Mouse (Mus musculus): Measurements from ENCODE around the gene Anapc11. TPM values are rescaled to one million over a fixed set of nuclear protein-coding genes. Genes with fewer than 3 reads are reported as not detected.

The Anapc11 gene
- total RNA-seq, 2 experiments from 2014 or later, result 21.9 to 110 TPM

DNA sequence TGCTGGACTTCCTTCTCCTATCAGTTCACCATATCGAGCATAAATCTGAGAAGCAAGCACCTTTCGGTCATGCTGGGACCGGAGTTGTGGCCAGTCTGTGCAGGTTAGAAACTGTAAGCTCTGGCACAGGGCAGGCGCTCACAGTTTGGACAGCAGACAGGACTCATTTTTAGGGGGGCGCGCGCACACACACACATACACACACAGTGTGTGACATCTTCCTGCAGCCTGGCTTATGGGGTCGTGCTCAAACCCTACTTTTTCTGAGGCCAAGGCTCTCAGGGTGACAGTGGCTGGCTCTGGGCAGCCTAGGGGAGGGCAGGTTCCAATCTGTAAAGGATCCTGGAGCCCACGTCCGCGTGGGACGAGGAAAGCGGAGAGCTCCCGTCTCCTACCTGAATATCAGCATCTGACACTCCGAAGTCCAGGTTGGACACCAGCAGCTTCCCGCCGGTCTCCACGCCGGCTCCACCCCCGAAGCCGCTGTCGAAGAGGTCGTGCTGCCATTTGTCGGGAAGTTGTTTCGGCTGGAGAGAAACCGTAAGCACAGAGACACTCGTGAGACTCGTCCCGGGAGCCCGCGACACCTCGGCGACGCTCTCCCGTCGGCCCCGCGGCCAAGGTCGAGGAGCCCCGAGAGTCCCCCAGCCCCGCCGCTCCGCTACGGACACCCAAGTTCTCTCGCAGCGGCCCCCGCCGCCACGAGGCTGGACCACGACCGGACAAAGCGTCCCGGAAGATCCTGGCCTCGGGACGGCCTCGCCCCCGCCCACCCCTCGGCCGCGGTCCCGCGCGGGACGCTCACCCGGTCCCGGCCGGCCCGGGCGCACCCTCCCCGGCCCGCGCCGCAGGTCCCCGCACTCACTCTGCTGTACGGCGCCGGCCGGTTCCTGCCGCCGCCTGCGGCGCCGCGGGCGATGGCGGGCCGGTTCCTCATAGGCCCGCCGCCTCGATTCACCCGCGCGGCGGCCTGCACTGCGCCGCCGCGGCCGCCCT lies 683 bp upstream of the Anapc11 start:
- 0 out of 2 replicates have a peak, but pooled peaks have one; percentile 7 for ATAC-seq (replicated peaks; ENCODE audit: low FRiP score, low TSS enrichment, poor library complexity, severe bottlenecking)

DNA sequence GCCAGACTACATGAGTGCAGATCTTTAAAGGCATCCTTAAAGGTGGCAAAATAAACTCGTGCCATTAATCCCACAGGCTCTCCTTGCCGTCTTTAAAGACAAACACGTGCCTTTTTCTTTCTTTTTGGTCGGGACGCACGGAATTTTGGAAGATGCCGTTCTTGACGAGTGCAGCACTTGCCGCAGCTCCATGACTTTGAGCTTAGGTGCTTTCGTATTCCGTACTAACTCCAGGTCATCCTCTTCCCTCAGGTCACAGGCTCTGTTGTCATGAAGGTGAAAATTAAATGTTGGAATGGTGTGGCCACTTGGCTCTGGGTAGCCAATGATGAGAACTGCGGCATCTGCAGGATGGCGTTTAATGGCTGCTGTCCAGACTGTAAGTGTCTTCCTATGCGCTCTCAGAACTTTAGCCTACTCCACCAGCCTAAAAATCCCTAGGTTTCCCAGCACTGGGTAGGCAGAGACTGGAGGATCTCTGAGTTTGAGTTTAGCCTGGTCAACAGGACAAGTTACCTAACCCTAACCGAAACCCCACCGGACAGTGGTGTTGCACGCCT lies 849 bp downstream of the Anapc11 start:
- ATAC-seq (replicated peaks; ENCODE audit: low FRiP score, low TSS enrichment, poor library complexity, severe bottlenecking), result no peak

DNA sequence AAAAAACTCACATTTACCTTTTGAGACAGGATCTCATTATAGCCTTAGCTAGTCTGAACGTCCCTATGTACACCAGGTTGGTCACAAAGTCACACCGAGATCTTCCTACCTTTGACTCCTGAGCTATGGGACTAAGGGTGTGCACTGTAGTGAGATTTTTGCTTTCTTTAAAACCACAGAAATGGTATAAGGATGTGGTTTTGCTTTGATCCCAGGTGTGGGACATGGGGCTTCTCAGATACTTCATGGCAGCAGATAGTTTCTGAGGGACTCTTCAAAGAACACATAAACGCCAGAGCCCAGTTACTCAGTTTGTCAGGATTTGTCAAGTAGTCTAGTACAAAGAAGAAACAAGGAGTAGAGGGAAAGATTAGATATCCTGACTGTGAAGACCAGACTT lies 2.5 kb downstream of the Anapc11 start:
- no peak for ATAC-seq (replicated peaks; ENCODE audit: low FRiP score, low TSS enrichment, poor library complexity, severe bottlenecking)

DNA sequence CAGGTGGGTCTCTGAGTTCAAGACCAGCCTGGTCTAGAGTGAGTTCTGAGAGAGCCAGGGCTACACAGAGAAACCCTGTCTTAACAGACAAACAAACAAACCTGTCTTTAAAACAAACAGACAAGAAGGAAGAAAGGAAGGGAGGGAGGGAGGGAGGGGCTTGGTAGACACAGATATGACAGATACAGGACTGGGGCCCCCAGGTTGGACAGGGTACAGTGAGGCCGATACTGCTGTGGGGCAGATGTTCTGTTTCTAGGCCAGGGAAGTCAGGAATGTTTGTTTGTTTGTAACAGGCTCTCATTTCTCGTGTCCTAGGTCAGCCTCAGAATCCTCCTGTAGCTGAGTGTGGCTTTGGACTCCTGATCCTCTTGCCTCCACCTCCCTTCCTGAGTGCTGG lies 5.3 kb downstream of the Anapc11 start:
- no peak for ATAC-seq (replicated peaks; ENCODE audit: low FRiP score, low TSS enrichment, poor library complexity, severe bottlenecking)

DNA sequence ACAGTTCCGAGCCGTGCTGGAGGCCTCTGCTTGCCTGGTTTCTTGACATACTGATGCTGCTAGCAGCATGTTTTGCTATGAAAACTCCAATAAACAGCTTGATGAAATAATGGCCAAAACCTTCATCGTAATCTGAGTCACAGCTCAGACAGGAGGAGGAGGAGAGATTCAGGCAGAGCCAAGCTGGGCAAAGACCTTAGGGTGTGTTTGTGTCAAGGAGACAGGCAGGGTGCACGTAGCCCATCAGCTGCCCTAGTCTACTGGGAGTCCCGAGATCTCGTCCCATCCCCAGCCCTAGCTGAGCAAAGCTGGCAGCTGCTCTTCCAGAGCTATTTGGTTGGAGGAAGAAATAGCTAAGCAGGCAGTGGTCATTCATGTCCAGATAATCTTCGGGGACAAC lies 7.4 kb downstream of the Anapc11 start:
- ATAC-seq (replicated peaks; ENCODE audit: low FRiP score, low TSS enrichment, poor library complexity, severe bottlenecking), result no peak

DNA sequence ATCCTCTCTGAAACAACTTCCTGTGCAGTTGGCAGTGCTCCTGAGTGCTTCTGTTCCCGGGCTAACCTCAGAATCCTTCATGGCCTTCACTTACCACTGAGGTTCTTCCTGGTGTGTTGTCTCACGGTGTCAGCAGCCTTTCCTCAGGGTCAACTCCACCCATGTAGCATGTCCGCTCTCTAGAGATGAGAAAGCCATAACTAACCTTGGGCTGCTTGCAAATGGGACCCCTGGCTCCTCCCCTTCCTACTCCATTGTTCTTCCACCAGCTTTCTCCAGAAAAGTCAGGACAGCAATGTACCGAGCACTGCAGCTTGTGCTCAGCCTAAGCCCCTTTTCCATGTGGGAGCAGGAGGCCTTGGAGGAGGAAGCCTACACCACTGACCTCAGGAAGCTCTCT lies 8.5 kb downstream of the Anapc11 start:
- ATAC-seq (replicated peaks; ENCODE audit: low FRiP score, low TSS enrichment, poor library complexity, severe bottlenecking), result no peak

DNA sequence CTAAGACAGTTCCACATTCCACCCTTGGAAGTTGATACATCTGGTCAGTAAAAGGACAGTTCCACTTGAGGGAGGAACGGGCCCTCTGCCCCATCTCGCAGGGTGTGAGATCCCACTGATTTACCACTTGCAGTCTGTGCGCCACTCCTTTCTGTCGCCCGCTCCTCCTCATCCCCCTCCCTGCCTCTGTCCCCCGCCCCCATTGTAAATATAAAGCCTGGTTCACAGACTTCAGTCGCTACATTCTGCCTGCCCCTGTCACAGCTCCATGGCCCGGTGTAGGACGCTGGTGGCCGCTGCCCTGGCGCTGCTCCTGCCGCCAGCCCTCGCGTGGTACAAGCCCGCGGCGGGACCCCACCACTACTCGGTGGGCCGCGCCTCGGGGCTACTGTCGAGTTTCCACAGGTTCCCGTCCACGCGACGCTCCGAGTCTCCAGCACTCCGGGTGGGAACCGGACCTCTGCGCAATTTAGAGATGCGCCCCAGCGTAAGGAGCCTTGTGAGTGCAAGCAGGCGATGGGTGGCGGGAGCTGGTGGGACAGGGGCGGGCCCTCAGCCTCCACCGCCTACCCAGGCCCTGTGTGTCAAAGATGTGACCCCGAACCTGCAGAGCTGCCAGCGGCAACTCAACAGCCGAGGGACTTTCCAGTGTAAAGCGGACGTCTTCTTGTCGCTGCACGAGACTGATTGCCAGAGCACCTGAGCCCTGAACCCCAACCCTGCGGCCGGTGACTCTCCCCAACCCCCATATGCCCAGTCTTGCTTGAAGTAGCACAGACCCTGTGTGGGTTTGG lies 10.2 kb downstream of the Anapc11 start, which contains the start of gene Npb:
Npb (plus strand) TSS at position 237 of the 794 bp plus-strand sequence.
- ATAC-seq (replicated peaks; ENCODE audit: low FRiP score, low TSS enrichment, poor library complexity, severe bottlenecking), result no peak; the same call in 1 of the 2 replicates

DNA sequence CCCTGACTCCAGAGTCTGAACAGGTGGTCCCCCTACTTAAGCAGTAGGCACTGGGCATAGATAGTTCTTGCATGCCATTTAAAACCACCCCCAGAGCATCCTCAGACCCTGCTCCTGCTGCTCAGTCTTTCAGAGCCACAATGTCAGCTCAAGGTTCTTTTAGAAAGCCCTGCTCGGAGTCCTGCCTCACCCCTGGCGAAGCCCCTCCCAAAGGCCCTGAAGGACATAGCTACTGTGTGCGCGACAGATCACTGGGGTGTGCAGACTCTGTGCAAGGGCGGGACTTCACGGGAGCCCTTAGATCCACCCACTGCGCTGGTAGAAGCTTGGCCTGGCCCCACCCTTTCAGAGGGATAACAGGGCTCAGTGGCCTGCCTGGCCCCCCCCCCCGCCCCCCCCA lies 11.0 kb downstream of the Anapc11 start:
- peak; percentile 38 for ATAC-seq (replicated peaks; ENCODE audit: low FRiP score, low TSS enrichment, poor library complexity, severe bottlenecking)

DNA sequence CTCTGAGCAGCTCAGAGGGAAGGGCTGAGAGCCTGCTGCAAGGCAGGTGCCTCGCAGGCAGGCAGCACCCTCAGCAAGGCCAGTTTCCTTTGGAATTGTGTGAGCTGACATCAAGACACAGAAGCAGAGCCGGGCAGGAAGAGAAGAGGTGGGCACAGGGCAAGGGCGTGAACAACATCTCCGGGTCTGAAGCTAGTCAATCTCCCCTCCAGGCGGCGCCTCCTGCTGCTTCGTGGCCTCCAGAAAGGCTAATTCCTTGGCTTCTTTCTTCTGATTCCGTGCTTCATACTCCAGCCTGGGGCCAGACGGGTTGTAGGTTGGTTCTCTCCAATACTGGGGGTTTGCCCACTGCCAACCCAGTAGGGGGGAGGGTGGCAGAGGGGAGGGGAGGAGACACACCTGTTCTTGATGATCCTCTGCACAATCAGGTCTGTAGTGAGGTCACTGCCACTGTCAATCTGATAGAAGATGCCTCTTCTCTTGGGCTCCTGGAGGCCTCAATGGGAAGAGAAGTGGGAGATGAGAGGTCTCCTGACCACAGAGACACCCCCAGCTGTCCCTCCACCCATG lies 12.3 kb downstream of the Anapc11 start:
- no peak for ATAC-seq (replicated peaks; ENCODE audit: low FRiP score, low TSS enrichment, poor library complexity, severe bottlenecking)

DNA sequence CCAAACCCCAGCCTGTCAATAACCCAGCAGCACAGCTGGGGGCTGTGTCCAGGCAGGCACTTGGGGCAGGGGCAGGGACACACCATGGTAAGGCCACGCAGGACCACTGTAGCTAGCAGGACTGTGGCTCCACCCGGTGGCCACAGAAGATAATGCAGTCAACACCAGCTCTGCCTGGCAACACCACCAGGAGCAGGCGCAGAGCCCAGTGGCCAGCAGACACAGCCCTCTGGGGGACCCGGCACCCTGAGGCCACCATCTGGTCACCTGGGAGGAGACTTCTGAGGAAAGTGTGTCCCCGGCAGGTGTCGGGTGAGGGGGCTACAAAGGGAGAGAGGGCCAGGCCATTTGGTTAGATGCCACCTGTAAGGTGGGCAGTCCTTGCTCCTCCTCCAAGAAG lies 14.5 kb downstream of the Anapc11 start:
- ATAC-seq (replicated peaks; ENCODE audit: low FRiP score, low TSS enrichment, poor library complexity, severe bottlenecking), result peak; percentile 65

DNA sequence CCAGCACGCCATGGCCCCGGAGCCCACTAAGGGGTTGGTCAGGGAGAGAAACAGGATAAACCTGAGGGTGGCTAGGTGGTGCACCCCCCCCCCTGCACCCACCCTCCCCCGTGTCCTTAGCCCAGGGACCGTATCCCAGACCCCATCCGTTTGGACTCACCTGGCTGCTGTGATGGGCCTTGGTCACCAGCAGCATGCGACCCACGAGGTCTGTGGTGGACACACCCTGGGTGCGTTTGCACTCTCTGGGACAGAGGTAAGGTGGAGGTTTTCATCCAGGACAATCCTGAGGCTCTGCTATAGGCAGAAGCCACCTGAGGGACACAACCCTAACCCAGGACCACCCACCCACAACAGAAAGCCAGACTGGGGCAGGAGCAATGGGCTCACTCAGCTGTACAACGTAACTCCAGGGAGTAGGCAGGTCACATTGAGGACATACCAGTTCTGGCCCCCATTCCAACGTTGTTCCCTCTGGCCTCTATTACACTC lies 15.3 kb downstream of the Anapc11 start:
- no peak for ATAC-seq (replicated peaks; ENCODE audit: low FRiP score, low TSS enrichment, poor library complexity, severe bottlenecking)

DNA sequence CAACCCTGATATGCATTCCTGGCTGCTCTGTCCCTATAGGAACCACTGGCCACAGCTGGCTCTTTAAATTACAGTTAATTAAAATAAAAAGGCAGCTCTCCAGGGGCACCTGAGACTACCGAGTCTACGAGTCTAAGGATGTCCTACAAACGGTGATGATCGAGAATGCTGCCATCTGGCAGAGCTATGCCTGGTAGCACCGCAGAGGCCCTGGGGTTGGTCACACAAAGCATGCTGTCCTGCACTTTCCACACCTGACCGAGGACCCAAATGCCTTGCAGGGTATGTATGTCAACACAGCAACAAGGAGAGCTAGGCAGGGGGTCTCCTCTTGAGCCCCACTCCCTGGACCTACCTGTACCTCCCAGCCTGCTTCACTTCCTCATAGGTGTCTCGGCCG lies 15.8 kb downstream of the Anapc11 start:
- ATAC-seq (replicated peaks; ENCODE audit: low FRiP score, low TSS enrichment, poor library complexity, severe bottlenecking), result no peak

DNA sequence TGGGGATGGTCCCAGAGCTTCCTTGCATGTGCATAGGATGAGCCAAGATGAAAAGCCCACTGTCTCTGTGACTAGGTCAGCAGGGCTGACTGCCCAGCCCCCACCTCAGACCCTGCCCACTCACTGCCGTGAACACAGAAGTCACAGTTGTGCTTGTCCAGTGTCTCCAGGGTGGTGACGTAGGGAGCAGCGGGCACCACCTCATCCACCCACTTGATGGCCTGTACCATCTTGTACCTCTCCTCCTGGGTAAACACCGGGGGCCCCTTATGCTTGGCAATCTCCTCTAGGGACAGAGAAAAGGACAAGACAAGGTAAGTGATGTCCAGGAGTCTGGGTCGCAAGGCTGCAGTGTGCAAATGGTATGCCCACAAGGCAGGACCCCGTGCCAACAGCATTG lies 16.9 kb downstream of the Anapc11 start:
- ATAC-seq (replicated peaks; ENCODE audit: low FRiP score, low TSS enrichment, poor library complexity, severe bottlenecking), result no peak

DNA sequence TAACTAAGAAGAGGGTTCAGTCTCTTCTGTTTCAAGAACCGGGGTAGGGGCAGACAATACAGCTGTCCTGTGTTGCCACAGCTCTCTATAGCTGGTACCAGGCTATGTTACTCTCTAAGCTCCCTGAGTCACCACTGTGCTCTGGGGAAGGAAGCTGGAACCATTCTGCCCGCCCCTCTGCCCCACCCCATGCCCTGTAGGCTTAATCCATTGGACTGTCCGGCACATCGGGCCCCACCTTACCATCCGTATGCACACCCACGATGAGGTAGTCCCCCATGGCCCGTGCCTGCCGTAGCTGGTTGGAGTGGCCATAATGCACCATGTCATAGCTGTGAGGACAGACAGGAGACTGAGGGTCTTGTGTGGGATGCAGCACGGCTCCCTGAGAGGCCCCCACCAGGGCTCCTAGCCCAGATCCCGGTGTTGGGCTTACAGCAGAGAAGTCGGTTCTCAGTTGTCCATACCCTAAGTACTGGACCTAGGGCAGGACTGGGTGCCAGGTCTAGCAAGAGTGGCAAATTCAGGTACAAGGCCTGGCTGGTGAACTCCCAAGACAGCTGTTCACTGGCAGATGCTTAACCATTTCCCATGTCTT lies 17.5 kb downstream of the Anapc11 start:
- ATAC-seq (replicated peaks; ENCODE audit: low FRiP score, low TSS enrichment, poor library complexity, severe bottlenecking), result no peak

DNA sequence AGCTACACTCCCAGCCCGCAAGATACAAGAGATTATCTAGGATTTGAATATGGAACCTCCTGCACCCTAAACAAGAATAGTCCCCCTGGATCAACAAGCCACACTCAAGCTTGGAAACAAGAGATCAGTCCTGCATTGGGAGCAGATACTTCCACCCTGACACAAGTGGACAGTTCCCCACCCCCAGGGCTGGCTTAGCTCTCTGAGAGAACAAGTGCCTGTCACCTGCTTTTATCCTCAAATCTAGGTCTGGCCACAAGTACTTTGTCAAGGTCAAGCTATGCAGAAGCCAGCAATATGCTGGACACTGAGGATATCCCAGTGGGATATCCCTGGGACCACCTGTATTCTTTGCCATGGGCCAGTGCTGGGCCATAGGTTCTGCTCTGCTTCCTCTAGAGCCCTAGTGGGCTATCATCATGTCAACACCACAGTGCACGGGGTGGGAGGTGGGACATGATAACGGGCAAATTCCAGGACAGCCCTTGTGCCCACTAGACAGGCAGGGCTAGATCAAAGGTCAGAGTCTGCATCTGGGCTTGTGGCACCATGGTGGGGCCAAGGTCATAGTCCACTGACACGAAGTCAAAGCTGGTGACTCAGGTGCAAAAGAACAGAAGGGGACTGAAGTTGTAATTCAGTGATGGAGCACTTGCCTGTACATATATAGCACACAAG lies 18.5 kb downstream of the Anapc11 start:
- ATAC-seq (replicated peaks; ENCODE audit: low FRiP score, low TSS enrichment, poor library complexity, severe bottlenecking), result peak; percentile 27

DNA sequence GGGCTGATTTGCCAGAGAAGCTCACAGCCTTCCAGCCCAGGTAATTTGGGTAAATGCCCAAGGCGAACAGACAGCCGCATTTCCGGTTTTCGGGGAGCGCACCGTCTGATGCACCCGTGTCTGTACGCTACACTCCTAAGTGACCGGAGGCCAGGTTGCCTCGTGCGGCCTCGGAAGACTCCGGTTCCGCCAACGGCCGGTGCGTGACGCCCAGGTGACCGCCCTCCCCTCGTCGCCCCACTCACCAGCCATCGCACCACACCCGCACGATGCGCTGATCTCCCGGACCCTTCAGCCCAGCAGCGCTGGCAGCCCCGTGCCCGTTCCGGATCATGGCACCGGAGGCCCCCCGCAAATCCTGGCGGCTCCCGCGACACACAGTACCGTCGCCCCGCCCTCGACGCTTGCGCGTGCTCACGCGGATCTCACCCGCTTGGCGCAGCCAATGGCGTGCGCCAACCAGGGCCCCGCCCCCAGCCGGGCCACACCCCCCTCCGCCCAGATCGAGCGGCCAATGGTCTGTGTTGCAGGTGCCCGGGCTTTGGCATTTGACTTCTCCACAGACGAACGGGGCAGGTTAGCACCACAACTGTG lies 19.4 kb downstream of the Anapc11 start, which contains the start of gene Pcyt2:
Pcyt2 (minus strand) TSS at position 418 of the 594 bp plus-strand sequence.
- ATAC-seq (replicated peaks; ENCODE audit: low FRiP score, low TSS enrichment, poor library complexity, severe bottlenecking), result peak; percentile 84

DNA sequence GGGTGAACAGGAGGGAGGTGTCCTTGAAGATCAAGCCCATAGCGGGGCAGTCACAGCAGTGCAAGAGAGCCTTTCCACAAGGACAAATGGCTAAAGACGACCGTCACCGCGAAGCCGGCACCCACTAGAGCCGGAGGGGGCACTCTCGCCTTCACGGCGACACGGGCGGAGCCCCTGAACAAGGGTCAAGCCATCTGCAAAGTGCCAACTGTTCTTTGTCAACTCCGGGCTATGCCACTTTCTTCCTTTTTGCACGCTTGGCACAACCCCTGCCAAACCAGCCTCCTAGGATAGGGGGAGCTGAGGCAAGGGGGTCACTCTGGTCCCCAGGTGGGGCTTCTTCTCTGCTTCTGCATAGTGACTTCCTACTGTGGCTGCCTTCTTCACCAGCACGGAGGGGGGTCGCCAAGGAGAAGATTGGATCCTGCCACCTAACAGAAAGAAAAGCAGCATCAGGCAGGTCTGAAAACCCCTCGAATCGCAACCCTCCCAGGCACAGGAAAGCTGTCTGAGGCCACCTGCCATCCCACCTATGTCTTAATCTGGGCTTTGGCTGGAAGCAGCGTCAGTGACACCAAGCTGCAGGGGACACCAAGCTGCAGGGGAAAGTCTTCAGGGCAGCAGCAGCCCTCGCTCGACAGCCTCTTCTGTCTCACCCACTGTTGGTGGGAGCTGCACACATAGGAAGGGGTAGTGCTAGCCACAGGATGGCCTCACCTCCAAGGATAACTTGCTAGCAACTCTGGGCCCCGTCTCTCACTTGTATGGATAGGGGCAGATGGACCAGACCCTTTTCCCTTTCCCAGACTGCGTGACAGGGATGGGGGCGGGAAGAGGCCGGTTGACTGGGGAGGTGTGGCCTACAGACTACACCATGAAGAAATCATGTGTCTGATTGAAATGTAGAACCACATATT lies 20.7 kb downstream of the Anapc11 start:
- no peak for ATAC-seq (replicated peaks; ENCODE audit: low FRiP score, low TSS enrichment, poor library complexity, severe bottlenecking)
